Mouse (Mus musculus) liver, adult (tissue): ENCODE results near the gene Kremen1.

Experiments
- GATA4 ChIP-seq: IDR thresholded peaks from 2 replicates; pipeline ENCODE4 v1.6.1; 2014; ENCODE audit warnings: mild to moderate bottlenecking, low read length; ENCODE audit not compliant: insufficient replicate concordance

Gene Kremen1

GRCm38 (mm10) chr11:5277307-5277971 is 16.1 kb upstream of the Kremen1 start:
- TF ChIP-seq GATA4 = no peak

- no peak for TF ChIP-seq GATA4
Observed at GRCm38 (mm10) chr11:5275216-5275615, 13.9 kb upstream of the Kremen1 start.

DNA sequence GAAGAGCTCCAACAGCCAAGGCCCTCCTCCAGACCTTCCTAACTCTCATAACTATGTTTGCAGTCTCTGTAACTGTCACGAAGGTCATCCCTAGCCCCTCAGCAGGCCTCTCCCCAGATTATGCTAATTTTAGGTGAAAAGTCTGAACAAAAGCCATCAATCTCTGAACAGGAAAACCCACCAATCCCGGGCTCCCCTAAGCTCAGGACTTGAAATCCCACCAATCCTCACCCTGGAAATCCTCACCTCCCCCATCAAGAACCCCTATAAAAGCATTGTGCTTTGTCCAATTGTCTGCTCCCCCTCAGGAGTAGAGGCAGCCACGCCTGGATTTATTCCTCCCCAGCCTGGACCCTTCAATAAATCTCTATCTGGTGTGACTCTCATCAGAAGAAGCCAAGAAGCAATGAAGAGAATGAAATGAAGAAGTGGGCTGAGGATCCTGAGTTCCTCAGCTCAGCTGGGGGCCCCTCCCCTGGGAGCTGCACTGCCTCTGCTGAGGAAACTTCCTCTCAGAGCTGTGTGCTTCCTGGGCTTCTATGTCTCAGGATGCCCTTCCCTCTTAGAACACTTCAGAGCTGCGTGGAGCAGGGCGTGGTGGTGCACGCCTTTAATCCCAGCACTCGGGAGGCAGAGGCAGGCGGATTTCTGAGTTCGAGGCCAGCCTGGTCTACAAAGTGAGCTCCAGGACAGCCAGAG is 11.3 kb upstream of the Kremen1 start:
- no peak for TF ChIP-seq GATA4

DNA sequence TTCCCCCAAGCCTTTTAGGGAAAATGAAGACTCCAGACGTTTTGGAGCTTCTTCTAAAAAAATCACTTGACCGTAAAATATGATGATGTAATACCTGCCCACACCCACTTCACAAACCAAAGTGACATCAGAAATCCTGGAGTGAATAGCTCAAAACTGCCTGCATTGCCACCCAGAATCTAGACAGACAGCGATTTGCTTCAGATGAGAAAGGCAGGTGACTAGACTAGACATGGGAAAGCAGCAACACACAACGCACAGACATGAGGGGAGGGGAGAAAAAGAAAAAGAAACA is 10.7 kb upstream of the Kremen1 start:
- TF ChIP-seq GATA4 = no peak

DNA sequence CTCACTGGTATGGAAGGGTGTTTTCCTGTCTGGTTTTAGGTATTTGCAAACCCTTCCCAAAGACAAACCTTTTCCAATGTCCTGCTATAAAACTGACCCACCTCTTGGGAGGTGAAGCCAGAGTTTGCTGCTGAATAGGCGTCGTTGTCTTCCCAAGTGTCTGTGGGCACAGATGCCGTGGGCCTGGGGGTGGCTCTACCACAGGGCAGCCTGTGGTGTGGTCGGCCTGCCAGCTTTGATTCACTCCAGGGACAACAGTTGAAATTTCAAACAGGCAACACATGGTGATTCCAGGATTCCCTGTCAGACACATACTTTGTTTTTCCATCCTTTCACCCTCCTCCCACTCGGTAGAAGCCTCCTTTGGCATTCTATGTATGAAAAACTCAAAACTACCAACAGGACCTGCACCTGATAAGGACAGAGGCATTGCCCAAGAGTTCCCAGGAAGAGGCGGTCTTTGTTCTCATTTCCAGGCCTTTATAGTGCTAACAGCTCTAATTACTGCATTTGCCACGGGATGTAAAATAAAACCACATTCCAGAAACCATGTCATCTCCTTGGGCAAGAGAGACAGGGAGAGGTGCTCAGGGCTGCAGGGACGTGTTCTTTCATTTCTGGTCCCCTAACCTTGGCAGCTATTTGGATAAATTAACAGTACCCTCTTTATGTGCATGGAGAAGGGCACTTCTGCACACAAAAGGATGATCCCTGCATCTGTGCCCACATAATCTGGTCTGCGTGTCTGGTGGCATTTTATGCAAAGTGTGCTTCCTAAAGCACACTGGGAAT is 10.1 kb upstream of the Kremen1 start:
- TF ChIP-seq GATA4 = no peak

DNA sequence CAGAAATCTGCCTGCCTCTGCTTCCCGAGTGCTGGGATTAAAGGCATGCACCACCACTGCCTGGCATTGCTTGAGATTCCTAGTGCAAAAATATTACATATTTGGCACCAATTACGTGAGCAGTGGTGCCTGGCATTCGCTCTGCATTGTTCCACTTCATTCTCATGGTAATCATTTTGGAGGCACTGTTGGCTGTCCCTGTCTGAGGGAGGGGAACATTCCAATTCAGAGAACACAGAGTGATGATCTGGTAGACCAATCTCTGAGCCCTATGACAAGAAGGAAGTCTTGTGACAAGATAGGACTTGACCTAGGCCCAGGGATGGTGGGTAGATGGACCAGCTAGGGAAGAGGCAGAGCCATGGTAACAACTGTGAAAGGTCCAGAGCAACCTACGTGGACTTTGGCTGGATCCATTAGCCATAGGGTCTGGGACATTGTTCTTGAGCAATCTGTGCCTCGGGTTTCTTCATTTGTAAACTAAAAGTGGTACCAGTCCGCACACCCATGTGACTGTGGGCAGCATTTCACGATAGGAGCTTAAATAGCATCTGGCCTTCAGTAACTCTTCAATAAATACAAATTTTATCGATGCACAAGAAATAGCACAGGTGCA is 8.6 kb upstream of the Kremen1 start:
- TF ChIP-seq GATA4 = no peak

GRCm38 (mm10) chr11:5265764-5266163 is 4.4 kb upstream of the Kremen1 start:
- no peak for TF ChIP-seq GATA4

DNA sequence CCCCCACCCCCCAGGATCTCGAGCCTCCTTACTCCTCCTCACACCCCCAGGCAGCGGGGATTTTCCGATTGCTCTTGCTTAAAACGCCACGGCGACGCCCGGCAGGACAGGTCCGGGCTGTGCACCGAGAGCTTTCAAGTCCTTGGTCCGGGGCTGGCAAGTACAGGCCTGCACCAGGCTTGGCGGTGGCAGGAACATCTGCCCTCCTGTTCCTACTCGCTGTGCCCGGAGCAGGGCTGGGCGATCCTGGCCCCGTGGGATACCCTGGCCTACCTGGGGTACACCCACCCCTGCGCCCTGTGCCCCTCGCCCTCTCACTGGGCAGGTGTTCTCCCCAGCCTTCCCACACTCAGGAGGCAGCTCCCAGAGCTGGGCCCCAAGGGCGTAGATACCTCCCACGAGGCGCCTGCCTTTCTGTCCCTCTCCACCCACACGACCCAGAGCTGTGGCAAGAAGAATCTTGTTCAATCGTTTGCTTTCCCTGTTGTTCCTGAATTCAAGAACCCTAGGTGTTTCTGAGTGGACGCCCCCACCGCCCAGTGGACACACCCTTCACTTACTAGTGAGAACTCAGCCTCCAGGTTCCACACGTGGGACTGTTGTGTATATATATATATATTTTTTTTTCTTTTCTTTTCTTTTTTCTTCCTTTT is 1.8 kb upstream of the Kremen1 start:
- no peak for TF ChIP-seq GATA4

GRCm38 (mm10) chr11:5260942-5261459 is 357 bp downstream of the Kremen1 start:
- TF ChIP-seq GATA4 = no peak

DNA sequence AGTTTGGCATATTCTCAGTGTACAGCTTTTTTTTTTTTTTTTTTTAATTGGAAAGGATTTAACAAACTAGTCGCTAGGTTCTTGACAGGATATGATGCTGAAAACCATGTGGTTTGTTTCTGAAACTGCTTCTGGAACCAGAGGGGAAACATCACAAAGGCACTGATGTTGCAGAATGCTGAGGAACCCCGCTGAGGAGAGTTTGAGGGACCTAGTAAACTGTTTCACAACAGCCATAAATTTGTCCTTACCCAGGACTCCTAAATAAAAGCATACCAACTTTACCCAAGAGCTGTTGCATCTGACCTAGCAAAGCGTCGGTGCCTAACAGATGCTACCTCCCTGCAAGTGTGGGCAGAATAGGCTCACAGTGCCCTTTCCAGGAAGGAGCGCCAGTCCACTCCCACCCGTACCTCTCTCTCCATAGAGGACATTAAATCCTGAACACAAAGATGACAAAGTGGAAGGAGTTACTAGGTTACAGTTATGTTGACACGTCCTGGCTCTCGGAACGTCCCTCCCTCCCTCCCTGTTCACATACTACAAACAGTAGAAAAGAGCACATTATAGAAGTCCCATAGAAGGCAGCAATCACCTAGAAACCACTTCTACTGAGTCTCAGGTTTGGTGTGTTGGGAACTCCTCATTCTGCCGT is 1.3 kb downstream of the Kremen1 start:
- TF ChIP-seq GATA4 = no peak

- TF ChIP-seq GATA4 = no peak
Observed at GRCm38 (mm10) chr11:5258036-5258435, 3.3 kb downstream of the Kremen1 start.

- no peak for TF ChIP-seq GATA4
Observed at GRCm38 (mm10) chr11:5257151-5257862, 4.1 kb downstream of the Kremen1 start.

GRCm38 (mm10) chr11:5255509-5256014 is 5.8 kb downstream of the Kremen1 start:
- TF ChIP-seq GATA4 = no peak

GRCm38 (mm10) chr11:5254016-5254415 is 7.3 kb downstream of the Kremen1 start:
- TF ChIP-seq GATA4 = no peak
